Comparison of ENCODE assay signal across 8 mouse cellular contexts in genomic region chr5:29479198-29479593, GRCm38 (mm10). TPM values are rescaled to one million over a fixed set of nuclear protein-coding genes. Genes with fewer than 3 reads are reported as not detected.
DNase-seq lines count a peak whose midpoint lies in the region; ATAC-seq and TF ChIP-seq lines count a peak whose summit lies in the region.

No protein-coding gene starts in this region.

- intact Hi-C loops in left cerebral cortex, postnatal 10 days (cut with DNase I): loop anchor here (5.0 kb wide), 1 partner anchor 1357 kb away; no protein-coding TSS in a partner anchor

- peak; percentile 19 to 75 for DNase-seq in adrenal gland, adult (ENCODE audit: inconsistent age in 2 of 2, low spot score in 1 of 2)
- DNase-seq in adrenal gland, adult 18-20 months (ENCODE audit: low spot score in 2 of 2): no peak
- DNase-seq in lung, adult 2 months: no peak
- DNase-seq in lung, postnatal 25 days (ENCODE audit: low spot score): no peak
- DNase-seq in cerebellum, adult 2 months: no peak
- DNase-seq in left cerebral cortex, postnatal 10 days (ENCODE audit: extremely low spot score in 1 of 2, low spot score in 2 of 2): no peak

- H3K27me3 ChIP-seq in limb, embryonic 15.5 days: peaks cover 98% of the 10 kb centered on the region
- peaks cover 99% of the 10 kb centered on the region for H3K27me3 ChIP-seq in neural tube, embryonic 15.5 days (replicated peaks)
- H3K27me3 ChIP-seq in cerebellum, adult 2 months (ENCODE audit: control insufficient read depth, insufficient read depth, low read length): peaks cover 5% of the 10 kb centered on the region; the same call in 1 of the 2 replicates

- no peaks in the 10 kb centered on the region for H3K9me3 ChIP-seq in limb, embryonic 15.5 days
- H3K9me3 ChIP-seq in neural tube, embryonic 15.5 days (replicated peaks): no peaks in the 10 kb centered on the region

- no peaks in the 10 kb centered on the region; the same call in none of the 2 replicates for H3K4me1 ChIP-seq in lung, adult 2 months (ENCODE audit: control insufficient read depth, insufficient read depth, low read length)
- H3K4me1 ChIP-seq in limb, embryonic 15.5 days: peaks cover 21% of the 10 kb centered on the region
- peaks cover 17% of the 10 kb centered on the region for H3K4me1 ChIP-seq in neural tube, embryonic 15.5 days
- H3K4me1 ChIP-seq in cerebellum, adult 2 months (ENCODE audit: control insufficient read depth, insufficient read depth, low read length): no peaks in the 10 kb centered on the region

- no peak overlapping the region for H3K9ac ChIP-seq in limb, embryonic 15.5 days
- no peak overlapping the region for H3K9ac ChIP-seq in neural tube, embryonic 15.5 days (replicated peaks)

- H3K4me2 ChIP-seq in limb, embryonic 15.5 days: peak overlapping the region; percentile 79
- peak overlapping the region; percentile 57 for H3K4me2 ChIP-seq in neural tube, embryonic 15.5 days

- H3K27ac ChIP-seq in limb, embryonic 15.5 days: no peak overlapping the region
- H3K27ac ChIP-seq in neural tube, embryonic 15.5 days (replicated peaks): no peak overlapping the region
- no peak overlapping the region for H3K27ac ChIP-seq in cerebellum, adult 2 months (ENCODE audit: insufficient read depth, low read length)

- no peak overlapping the region for H3K4me3 ChIP-seq in lung, adult 2 months (replicated peaks; ENCODE audit: extremely low read depth, low read depth, low read length)
- H3K4me3 ChIP-seq in limb, embryonic 15.5 days: no peak overlapping the region
- H3K4me3 ChIP-seq in neural tube, embryonic 15.5 days (replicated peaks): 0 out of 2 replicates have a peak overlapping the region, but pooled peaks have one; percentile 34
- H3K4me3 ChIP-seq in cerebellum, adult 2 months (replicated peaks; ENCODE audit: insufficient read depth, low read depth, low read length): no peak overlapping the region

- H3K36me3 ChIP-seq in limb, embryonic 15.5 days: no peaks in the 10 kb centered on the region
- no peaks in the 10 kb centered on the region for H3K36me3 ChIP-seq in neural tube, embryonic 15.5 days

- no peak for ATAC-seq in limb, embryonic 15.5 days (ENCODE audit: insufficient number of reproducible peaks, low FRiP score, low TSS enrichment, low read depth)
- peak; percentile 65; the same call in 1 of the 2 replicates for ATAC-seq in neural tube, embryonic 15.5 days (ENCODE audit: low FRiP score)

- WGBS in lung, adult 2 months: 2% methylated on average over 14 of the region's 14 CpGs
- WGBS in limb, embryonic 15.5 days: 1% methylated on average over 14 of the region's 14 CpGs
- WGBS in neural tube, embryonic 15.5 days: under 1% methylated on average over 14 of the region's 14 CpGs
- WGBS in cerebellum, adult 2 months: under 1% methylated on average over 14 of the region's 14 CpGs

- TF ChIP-seq POLR2A in lung, adult 2 months (IDR thresholded peaks at IDR 0.05; ENCODE audit: borderline replicate concordance, extremely low read depth, low read depth, low read length): no peak
- no peak for TF ChIP-seq POLR2A in cerebellum, adult 2 months (IDR thresholded peaks at IDR 0.05; ENCODE audit: borderline replicate concordance, insufficient read depth, low read length)

- 0 out of 2 replicates have a peak, but pooled peaks have one; percentile 4 for TF ChIP-seq CTCF in lung, adult 2 months (IDR thresholded peaks at IDR 0.05; ENCODE audit: insufficient read depth, low read length)
- TF ChIP-seq CTCF in cerebellum, adult 2 months (IDR thresholded peaks at IDR 0.05; ENCODE audit: borderline replicate concordance, insufficient read depth, low read depth, low read length): no peak

RNA-seq across cellular contexts. Expression of gene Mnx1, which starts 0.9 kb away (rescaled TPM):
- not detected for total RNA-seq in adrenal gland, adult 18-20 months (2021)
- not detected in 2 replicates for polyA plus RNA-seq in lung, adult 2 months (2012; rRNA removed)
- polyA plus RNA-seq in limb, embryonic 15.5 days (2015; fragmentation: Nextera tagmentation; extraction: Ambion mirVana): not detected in 2 replicates
- polyA plus RNA-seq in neural tube, embryonic 15.5 days (2015; fragmentation: Nextera tagmentation; extraction: Ambion mirVana): 0.95 and 1.3 TPM in 2 replicates
- not detected in 2 replicates for polyA plus RNA-seq in cerebellum, adult 2 months (2012; rRNA removed)
- total RNA-seq in left cerebral cortex, postnatal 10 days (2021): not detected

RNA-seq across cellular contexts. Expression of gene Nom1, which starts 44.7 kb away (rescaled TPM):
- total RNA-seq in adrenal gland, adult 18-20 months (2021): 10 to 100 TPM; 26.5 to 32.8 TPM
- 2.8 and 7.1 TPM in 2 replicates for polyA plus RNA-seq in lung, adult 2 months (2012; rRNA removed)
- 25.8 and 26.8 TPM in 2 replicates for polyA plus RNA-seq in limb, embryonic 15.5 days (2015; fragmentation: Nextera tagmentation; extraction: Ambion mirVana)
- polyA plus RNA-seq in neural tube, embryonic 15.5 days (2015; fragmentation: Nextera tagmentation; extraction: Ambion mirVana): 16.2 and 23.1 TPM in 2 replicates
- polyA plus RNA-seq in cerebellum, adult 2 months (2012; rRNA removed): 19.2 and 20.2 TPM in 2 replicates
- 10 to 100 TPM; 19.8 to 22.8 TPM for total RNA-seq in left cerebral cortex, postnatal 10 days (2021)

Comparison
In these comparisons a context has a peak if more than half of its experiments do, and no peak if none do; other contexts are left out.
1. DNase-seq: peak in adrenal gland, adult (2 of 2); none in adrenal gland, adult 18-20 months (0 of 2), lung, adult 2 months (single experiment), lung, postnatal 25 days (single experiment), cerebellum, adult 2 months (0 of 2) and left cerebral cortex, postnatal 10 days (0 of 2).